Mouse (Mus musculus): ENCODE results near the gene Klhl7.

The Klhl7 gene

DNA sequence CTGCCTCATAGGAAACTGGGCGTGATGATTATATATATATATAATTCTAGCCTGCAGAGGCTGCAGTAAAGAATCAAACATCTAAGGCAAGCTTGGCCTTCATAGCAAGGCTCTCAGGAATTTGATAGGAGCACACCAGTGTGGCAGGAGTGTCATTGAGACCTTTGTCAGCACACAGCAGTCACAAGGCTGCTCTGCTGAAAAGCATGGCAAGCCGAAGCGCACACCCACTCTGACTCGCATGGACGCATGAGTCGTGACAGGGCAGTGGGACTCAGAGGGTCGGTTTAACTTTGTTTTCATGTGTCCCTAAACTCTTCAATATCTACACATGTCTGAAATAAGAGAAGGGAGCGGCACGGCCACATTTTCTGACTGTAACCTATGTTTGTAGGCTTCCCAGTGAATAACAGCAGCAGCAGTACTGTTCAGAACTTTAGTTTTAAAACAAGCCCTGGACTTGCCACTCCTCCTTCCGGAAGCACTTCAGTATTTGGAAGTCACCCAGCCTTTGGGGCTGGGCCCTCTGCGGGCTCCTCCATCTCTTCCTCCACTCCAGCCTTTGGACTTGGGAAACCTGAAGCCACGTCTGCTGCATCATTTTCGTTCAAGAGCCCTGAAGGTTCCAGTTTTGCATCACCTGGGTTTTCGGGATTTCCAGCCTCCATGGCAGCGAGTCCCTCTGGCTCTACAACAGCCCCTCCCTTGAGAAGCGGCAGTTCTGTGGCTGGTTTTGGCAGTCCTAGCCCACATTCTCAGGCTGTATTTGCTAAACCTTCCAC, 81.3 kb downstream of the Klhl7 start:
- no peak for DNase-seq

DNA sequence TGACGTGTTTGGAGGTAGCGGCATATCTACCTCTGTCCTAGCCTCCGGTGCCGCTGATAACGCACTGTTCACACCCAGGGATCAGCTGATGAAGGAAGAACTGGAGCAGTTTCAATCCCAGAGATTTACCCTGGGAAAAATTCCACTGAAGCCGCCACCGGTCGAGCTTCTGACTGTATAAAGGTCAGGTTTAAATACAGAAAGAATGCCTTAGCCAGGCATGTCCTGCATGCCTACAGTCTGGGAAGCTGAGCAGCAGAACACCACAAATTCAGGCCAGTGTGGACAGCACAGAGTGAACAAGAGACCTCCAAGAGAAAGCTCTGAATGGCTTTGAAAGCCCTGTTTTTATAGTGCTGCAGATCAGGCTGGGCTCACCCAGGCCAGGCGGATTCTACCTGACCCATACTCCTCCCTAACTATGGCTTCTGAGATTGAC, 81.9 kb downstream of the Klhl7 start:
- no peak for DNase-seq

DNA sequence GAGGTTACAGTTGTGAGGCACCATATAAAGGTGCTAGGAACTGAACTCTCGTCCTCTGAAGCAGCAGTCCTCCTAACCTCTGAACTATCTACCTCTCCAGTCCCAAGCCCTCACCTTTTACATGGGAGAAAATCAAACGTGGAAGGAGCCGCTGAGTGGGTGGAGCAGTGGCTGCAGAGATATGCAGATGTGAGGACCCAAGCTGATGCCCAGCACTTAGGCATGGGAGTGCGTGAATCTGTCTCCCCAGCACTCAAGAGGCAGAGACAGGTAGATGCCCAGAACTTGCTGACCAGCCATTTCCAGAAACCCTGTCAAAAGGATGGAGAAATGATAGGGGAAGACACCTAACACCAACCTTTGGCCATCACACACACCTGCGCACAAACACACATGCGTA, 82.7 kb downstream of the Klhl7 start:
- no peak for DNase-seq

DNA sequence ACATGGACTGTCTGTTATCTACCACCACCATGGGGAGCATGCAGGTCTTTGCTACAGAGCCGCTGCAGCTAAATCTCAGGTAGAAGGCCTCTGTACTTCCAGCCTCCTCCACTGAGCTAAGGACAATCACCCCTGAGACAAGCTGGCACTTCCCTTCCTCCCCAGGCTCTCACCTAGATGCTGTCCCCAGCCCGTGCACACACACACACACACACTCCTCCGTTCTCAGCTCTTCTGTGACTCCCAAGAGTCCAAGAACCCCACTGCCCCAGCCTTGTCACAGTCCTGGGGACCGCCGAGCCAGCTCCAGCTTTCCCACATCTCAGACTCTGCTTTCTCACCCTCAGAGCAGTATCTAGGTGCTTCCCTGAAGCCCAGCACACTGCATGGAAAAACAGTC, 83.6 kb downstream of the Klhl7 start:
- DNase-seq: no peak

DNA sequence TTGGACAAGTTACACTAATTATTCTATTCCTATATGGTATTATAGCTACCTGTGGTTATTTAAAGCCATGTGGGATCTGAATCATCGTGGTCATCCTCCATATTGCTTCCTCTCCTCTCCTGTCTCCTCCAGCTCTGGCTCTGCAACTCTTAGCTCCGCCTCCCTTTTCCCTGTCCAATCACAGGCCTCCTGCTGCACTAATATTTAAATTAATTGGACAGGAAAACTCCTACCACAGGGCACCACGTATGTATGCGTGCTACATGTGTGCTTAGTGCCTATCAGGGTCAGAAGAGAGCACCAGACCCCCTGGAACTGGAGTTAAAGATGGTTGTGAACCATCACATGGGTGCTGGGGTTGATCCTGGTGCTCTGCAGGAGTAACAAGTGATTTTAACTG, 88.1 kb downstream of the Klhl7 start:
- no peak for DNase-seq

DNA sequence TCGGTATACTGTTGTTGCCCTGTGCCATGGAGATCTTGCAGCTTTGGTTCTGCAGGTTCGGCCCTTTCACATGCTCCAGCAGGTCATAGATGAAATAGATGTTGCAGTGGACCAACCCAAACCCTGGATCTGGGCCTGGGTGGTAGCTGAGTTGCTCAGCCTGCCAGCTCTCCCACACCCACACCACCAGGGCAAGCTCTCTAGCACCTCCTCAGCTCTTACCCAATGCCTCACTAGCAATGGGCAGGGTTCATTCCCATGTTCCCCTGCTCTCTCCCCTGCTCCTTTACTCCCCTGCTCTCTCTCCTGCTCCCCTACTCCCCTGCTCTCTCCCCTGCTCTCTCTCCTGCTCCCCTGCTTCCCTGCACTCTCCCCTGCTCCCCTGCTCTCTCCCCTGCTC, 91.4 kb downstream of the Klhl7 start:
- DNase-seq: no peak

DNA sequence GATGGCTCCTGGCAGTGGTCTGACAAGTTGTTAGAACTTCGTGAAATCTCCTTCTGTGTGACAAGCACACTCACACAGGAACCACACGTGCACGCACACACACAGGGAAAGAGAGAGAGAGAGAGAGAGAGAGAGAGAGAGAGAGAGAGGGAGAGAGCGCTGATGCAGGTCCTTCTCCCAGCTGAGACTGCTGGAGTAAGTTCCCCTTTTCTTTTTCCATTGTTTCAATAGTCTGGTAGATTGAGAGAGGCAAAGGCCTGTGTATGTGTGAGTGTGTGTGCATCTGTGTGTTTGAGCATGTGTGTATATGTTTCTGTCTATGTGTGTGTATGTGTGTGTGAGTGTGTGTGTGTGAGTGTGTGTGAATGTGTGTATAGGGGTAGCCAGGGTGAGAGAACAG, 100.6 kb downstream of the Klhl7 start:
- no peak for DNase-seq

DNA sequence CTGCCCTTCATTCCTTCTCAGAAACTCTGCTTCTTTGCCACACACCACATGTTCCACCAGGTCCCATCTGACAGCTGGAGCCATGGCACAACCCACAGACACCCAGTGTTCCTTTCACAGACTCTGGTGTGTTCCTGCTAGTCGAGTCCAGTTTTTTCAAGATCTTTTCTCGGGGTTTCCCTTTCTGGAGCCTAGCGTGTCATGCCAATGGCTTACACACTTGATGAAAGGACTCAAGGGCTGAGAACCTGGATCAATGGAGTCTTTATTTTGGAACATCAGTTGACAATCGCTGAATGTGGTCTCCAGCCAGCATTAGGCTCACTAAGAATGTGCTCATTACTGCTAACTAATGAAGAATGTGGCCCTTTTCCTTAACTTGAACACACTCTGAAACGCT, 102.1 kb downstream of the Klhl7 start:
- no peak for DNase-seq

DNA sequence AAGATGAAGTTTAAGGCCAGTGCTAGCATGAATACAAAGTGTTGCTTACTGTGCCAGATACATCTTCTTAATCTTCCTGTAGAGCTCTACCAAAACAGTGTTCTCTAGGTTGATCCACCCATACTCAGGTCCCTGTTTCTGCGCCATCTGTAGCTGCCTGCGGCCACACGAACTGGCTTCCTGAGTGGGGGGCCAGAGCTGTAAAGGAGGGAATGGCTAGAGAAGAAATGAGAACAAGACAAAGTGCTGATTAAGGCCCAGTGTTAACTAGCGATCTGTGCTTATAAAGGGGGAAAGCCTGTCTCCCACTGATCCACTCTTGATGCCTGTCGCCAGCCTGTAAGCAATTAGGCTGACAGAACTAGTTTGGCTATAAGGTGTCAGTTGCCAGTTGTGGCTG, 102.9 kb downstream of the Klhl7 start:
- DNase-seq: no peak

DNA sequence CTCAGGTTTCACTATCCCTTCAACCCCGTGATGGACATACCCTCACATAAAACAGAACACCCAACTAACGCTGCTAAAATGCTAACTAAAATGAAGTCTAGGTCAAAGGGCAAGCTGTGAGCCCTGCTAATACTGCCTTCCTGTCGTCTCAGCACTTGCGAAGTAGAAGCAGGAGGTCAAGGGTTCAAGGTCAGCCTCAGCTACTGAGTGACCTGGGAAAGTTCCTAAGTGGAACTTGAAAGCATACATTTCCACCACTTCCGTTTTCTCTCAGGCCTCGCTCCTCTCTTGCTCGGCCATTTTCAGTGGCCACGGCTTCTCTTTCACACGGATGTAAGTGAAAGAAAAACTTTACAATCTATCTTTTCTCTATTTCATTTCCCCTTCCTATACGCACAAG, 107.6 kb downstream of the Klhl7 start:
- DNase-seq: no peak

DNA sequence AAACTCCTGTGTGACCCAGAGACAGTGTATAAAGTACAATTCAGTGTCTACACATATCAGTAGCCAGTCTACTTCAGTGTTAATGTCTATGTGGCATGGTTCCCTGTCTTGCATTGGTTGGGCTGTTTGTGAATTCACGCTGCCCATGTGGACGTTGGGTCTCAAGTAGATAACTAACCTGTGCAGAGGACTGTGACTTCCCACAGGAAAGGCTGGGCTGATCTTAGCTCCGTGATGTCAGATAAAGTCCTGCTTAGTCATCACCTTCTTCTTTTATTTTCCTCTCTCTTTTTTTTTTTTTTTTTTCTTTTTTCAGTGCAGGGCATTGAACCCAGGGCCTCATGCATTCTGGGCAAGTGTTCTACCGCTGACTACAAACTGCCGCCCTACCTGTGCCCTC, 108.1 kb downstream of the Klhl7 start:
- DNase-seq: no peak

Measured in cerebellum, adult 8-10 months (tissue).